Mouse (Mus musculus): ENCODE results near the gene Kirrel. TPM values are rescaled to one million over a fixed set of nuclear protein-coding genes. Genes with fewer than 3 reads are reported as not detected.

Kirrel gene
- total RNA-seq, 2 experiments from 2014 or later, result 3.5 to 6.1 TPM

GRCm38 (mm10) chr3:87093718-87094117 lies 80.8 kb downstream of the Kirrel start:
- intact Hi-C loops (cut with DNase I), result no loop called here
- no peak for DNase-seq (ENCODE audit: low spot score in 2 of 2)

GRCm38 (mm10) chr3:87089694-87090565 lies 84.6 kb downstream of the Kirrel start:
- peak; percentile 28 to 61 for DNase-seq (ENCODE audit: low spot score in 2 of 2)
- intact Hi-C loops (cut with DNase I), result loop anchor here (1.0 to 5.0 kb wide), 3 partner anchors 58 to 409 kb away; no protein-coding TSS in a partner anchor

GRCm38 (mm10) chr3:87087146-87087545 lies 87.4 kb downstream of the Kirrel start:
- intact Hi-C loops (cut with DNase I), result loop anchor here (5.0 kb wide), 1 partner anchor 55 kb away; no protein-coding TSS in a partner anchor
- DNase-seq (ENCODE audit: low spot score in 2 of 2), result no peak

DNA sequence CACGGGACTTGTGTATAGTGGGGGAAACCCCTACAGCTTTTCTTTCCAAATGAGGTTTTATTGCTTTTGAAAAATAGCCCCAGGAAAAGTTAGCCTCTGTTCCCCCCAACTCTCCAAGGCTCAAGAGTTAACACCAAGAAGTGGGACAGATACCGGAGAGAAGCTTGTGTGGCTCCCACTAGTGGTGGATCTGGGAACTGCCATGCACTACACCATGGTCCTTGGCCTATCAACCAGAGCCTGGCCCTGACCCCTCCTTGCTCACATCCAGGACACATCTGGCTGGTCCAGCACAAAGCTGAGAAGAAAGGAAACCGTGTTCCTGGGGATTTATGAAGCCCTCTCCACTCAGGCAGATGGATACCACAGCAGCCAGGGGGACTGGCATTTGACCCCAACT lies 92.3 kb downstream of the Kirrel start:
- intact Hi-C loops (cut with DNase I), result no loop called here
- DNase-seq (ENCODE audit: low spot score in 2 of 2), result peak in 1 of 2 experiments; percentile 15

GRCm38 (mm10) chr3:87079751-87080150 lies 94.8 kb downstream of the Kirrel start:
- no peak for DNase-seq (ENCODE audit: low spot score in 2 of 2)
- intact Hi-C loops (cut with DNase I), result no loop called here

- intact Hi-C loops (cut with DNase I), result no loop called here
- no peak for DNase-seq (ENCODE audit: low spot score in 2 of 2)
Measured at GRCm38 (mm10) chr3:87079301-87079700, 95.2 kb downstream of the Kirrel start.

- DNase-seq (ENCODE audit: low spot score in 2 of 2), result no peak
- intact Hi-C loops (cut with DNase I), result no loop called here
Measured at GRCm38 (mm10) chr3:87077681-87078080, 96.9 kb downstream of the Kirrel start.

- DNase-seq (ENCODE audit: low spot score in 2 of 2), result no peak
- intact Hi-C loops (cut with DNase I), result no loop called here
Measured at GRCm38 (mm10) chr3:87076899-87077298, 97.6 kb downstream of the Kirrel start.

GRCm38 (mm10) chr3:87076161-87076560 lies 98.4 kb downstream of the Kirrel start:
- no peak for DNase-seq (ENCODE audit: low spot score in 2 of 2)
- intact Hi-C loops (cut with DNase I), result no loop called here

DNA sequence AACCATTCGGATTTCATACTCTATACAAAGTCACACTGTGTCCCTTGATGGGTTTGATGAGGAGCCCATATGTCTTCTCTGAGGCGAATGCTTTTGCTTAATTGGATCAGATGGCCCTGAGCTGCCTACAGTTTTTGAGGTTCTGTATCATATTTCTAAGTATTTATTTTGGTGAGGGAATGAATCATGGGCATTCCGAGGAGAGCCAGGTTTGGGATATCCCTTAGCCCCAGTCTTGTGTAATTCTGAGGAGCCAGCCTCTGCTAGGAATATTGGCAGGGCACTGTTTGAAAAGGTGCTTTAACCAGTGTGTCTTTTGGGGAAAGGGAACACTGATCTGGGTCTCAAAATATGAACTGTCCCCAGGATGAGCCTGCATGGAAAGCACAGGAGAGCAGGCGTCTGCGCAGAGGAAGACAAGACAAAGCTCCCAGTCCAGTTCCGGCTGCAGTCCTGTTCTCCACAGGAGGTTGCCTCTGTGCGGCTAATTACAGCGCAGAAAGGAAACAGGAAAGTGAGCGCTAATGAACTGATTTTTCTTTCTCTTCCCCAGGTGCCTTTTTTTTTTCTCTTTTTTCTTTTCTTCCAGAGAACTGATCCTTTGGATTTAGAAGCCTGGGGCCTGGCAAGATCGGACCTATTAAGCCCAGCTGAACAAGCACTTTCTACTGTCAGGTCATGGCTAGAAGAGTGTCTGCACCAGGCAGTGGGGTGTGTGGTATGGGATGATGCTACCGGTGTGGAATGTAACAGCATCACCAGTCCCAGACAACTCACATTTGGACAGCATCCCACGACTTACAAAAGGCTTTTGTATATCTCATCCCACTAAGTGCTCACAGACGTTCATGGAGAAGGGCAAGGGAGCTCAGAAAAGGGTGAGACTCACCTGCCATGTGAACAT lies 101.7 kb downstream of the Kirrel start:
- intact Hi-C loops (cut with DNase I), result no loop called here
- DNase-seq (ENCODE audit: low spot score in 2 of 2), result no peak

GRCm38 (mm10) chr3:87072191-87072590 lies 102.4 kb downstream of the Kirrel start:
- intact Hi-C loops (cut with DNase I), result no loop called here
- no peak for DNase-seq (ENCODE audit: low spot score in 2 of 2)

GRCm38 (mm10) chr3:87067396-87067975 lies 107.1 kb downstream of the Kirrel start:
- intact Hi-C loops (cut with DNase I), result no loop called here

DNA sequence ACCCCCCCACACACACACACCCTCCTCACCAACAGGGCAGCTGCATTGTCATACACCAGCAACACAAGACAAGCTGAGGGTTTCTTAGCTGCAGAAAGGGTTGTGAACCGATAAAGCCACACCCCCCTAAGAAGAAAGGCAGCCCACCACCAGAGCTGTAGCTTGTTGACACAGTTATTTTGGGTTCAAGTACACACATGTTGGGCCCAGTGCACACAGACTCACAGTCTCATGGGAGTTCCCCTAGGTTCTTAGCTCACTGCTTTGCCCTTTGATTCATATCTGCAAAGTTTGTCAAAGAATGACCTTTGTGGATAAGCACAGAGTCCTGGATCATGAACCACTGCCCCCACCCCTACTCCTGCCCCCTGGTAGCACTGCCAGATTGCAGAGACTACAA lies 120.6 kb downstream of the Kirrel start:
- intact Hi-C loops (cut with DNase I), result no loop called here
- DNase-seq (ENCODE audit: low spot score in 2 of 2), result no peak

More at GRCm38 (mm10) chr3:87067396-87067975, 107.1 kb downstream of the Kirrel start:
- no peak for DNase-seq (ENCODE audit: low spot score in 2 of 2)

GRCm38 (mm10) chr3:87047801-87048200 lies 126.7 kb downstream of the Kirrel start:
- no peak for DNase-seq (ENCODE audit: low spot score in 2 of 2)
- intact Hi-C loops (cut with DNase I), result no loop called here

GRCm38 (mm10) chr3:87041733-87042132 lies 132.8 kb downstream of the Kirrel start:
- intact Hi-C loops (cut with DNase I), result no loop called here

GRCm38 (mm10) chr3:87038500-87038899 lies 136.0 kb downstream of the Kirrel start:
- intact Hi-C loops (cut with DNase I), result no loop called here

More at GRCm38 (mm10) chr3:87041733-87042132, 132.8 kb downstream of the Kirrel start:
- no peak for DNase-seq (ENCODE audit: low spot score in 2 of 2)

GRCm38 (mm10) chr3:87034061-87034460 lies 140.5 kb downstream of the Kirrel start:
- DNase-seq (ENCODE audit: low spot score in 2 of 2), result no peak
- intact Hi-C loops (cut with DNase I), result loop anchor here (5.0 kb wide), 2 partner anchors 53 to 528 kb away; no protein-coding TSS in a partner anchor

More at GRCm38 (mm10) chr3:87038500-87038899, 136.0 kb downstream of the Kirrel start:
- no peak for DNase-seq (ENCODE audit: low spot score in 2 of 2)

DNA sequence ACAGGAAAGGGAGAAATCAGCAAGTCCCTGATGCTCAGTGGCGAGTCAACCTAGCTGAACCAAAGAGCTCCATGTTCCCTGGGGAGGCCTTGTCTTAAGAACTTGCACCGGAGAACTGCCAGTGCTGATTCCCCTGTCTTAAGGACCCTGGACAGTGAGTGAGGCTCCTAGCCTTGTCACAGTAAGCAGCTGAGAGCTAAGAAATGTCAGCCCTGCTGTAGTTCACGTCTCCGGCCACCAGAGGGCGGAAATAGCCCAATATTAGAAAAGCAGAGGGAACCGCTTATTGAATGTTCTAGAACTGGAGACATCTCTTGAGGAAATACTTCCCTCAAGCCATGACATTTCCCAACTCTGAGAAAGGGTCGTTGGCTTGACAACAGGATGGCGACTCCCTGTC lies 141.2 kb downstream of the Kirrel start:
- peak; percentile 62 to 71 for DNase-seq (ENCODE audit: low spot score in 2 of 2)
- intact Hi-C loops (cut with DNase I), result loop anchor here (5.0 kb wide), 2 partner anchors 54 to 529 kb away; no protein-coding TSS in a partner anchor

GRCm38 (mm10) chr3:87030855-87031254 lies 143.7 kb downstream of the Kirrel start:
- intact Hi-C loops (cut with DNase I), result loop anchor here (2.0 to 5.0 kb wide), 4 partner anchors 56 to 531 kb away; partner anchors contain the start of gene Kirrel
- DNase-seq (ENCODE audit: low spot score in 2 of 2), result peak; percentile 31 to 54
